Mouse (Mus musculus) 3T3-L1 (cell line): ENCODE results near the gene Glt8d2.

Source experiments
- DNase-seq: peaks from one replicate; pipeline ENCODE4 v3.0.0-alpha.2; 2015; ENCODE audit warnings: low read depth, low spot score

Gene Glt8d2

DNA sequence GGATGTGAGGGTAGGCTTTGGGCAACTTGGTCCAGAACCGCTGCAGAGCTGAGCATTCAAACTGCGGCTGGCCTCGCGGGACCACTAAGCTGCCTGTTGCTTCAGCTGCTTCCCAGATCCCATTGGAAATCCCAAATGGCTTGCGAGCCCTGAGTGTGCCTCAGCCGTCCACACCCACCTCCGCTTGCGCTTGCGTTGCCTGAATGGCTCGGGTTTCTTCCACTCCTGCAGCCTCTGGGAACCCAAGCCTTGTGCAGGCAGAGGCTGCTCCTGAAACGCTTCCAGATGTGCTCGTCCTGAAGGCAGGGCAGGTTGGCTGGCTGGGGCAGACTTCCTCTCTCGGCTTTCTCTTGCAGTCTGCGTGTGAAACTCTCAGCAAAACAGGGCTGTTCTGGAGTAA lies at the start of gene Glt8d2:
TSS of gene Glt8d2 (minus strand) at position 157 of the 400 bp plus-strand sequence.
- peak; percentile 97 for DNase-seq

DNA sequence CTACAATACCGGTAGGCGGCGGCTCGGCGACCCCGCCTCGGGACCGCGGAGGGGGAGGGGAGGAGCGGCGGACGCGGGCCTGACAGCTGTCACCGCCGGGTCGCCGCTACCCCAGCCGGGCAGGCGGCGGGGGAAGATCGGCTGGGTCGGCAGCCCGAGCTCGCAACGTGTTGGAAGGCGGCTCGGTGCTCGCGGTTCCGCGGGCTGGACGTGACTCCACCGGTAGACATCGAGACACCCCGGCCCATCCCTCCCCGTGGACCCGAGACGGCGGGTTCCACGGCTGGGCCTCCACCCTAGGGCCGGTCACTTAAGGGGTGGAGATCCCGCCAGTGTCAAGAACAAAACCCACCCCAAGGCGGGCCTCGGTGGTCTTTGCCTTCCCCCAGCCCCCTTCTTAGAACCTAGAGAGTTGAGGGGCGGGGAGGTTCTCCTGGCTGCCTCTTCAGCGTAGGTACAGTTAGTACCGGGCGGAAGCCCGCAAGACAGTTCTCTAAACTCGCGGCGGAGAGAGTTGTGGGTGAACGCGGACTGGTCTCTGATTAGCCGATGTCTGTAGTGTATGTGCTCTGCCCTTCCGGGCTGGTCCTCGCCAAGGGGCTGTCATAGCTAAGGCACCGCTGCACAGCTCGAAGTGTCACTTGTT lies 9.0 kb upstream of the Glt8d2 start:
- peak; percentile 45 for DNase-seq

DNA sequence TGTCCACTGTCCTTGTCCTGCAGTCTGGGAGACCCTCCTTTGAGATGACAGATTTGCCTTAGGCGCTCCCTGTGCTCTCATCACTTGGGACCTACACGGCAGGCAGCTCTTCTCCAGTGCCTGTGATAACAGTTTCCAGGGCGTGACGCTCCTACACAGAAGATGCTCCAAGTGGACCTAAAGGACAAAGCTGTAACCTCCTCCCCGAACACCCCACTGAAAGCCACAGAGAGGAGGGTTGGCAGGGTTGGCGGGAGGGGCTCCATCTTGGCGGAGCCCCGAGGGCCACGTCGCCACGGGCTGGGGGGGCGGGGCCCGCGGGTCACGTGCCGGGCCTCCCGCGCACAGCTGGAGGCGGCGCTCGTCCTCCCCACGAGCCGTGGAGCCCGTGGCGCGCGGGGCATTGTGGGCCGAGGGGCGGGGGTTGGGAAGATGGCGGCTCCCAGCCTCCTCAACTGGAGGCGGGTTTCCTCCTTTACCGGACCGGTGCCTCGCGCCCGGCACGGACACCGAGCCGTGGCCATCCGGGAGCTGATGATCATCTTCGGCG lies 8.3 kb upstream of the Glt8d2 start:
- peak; percentile 74 for DNase-seq

DNA sequence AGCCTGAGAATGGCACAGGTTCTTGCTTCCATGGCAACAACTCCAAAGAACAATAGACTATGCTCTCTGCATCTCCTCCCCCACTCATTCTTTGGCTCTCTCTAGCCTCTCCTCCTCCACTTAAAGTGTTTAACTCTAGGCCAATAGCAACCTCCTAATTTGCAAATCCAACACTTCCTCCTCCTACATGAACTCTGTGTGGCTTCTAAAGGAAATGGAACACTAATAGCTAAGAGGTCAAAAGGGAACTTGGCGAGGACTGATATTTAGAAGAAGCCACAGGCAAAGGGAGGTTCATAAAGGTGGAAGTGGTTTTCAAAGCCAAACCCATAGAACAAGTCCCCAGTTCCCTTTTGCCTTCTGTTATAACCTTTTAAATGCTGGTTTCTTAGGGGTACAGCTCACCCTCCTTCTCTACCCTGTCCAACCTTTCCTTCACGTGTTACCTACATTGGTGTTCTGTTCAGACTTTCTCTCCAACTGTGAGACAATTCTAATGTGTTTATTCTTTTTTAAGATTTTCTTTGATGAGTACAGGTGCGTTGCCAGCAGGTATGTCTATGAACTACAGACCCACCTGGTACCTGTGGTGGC lies 7.0 kb upstream of the Glt8d2 start:
- DNase-seq: no peak

DNA sequence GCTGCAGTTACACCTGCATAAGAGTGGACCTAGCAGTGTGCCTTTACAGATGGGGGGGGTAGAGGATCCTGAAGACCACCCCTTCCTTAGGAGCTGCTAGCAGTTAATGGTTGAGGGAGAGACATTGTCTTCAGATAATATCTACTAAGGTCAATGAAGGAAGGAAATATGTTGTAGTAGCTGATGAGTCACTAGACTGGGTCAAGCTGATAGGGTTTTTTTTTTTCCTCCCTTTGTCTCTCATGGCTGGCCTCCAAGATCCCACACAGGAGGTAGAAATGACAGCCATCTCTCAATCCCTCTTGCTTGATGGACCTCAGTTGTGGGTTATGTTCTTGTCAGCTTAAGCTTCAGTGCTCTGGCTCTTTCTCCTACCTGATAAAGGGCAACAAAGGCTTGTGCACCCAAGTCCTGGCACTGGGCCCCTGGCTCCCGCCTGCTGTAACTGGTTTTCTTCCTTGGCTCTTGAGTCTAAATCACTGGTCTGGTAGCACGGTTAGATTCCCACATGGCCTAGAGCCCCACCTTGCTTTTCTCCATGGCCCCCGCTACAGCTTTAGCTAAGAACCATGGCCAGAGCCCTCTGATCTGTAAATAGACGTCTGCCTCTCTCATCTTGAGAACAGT lies 6.1 kb upstream of the Glt8d2 start:
- peak; percentile 50 for DNase-seq

DNA sequence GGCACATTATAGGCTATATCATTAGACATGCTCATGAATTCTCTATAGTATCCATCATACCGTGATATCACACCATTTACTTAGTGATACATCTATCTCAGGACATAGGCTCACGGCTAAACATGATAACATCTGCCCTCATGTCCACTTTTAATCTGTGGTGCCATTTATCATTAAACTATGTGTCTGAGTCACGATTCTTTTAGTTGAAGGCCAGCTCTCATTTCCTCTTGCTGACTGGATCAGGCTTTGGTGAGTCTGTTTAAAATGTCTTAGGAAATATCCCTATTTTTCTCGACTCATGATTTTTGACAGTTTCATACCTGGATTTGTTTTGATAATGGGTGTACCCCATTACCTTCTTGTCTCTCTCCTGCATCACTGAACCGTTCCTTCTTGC lies 5.5 kb upstream of the Glt8d2 start, which contains the start of gene Hcfc2:
TSS of gene Hcfc2 (plus strand) at position 205 of the 400 bp plus-strand sequence.
- DNase-seq: peak; percentile 47

DNA sequence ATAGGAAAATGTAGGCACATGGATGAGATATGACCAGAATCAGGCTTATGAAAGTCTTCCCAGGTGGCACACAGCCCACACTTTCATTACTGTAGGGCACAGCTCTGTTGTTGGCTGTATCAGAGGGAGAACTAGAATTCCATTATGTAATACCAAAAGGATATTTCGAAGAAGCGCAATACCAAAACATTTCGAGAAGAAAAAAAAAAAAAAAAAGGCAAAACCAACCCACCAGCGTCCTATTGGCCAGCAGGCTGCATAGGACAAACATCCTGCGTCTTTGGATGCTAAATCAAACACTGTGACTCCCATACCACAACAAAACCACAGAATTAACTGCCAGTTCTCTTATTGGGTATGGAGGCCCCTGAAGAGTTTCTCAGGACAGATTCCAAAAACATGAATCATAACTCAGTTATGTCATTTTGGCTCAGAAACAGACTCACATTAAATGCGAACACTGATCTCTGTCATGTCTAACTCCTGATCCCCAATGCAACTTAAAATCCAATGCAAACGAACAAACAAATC lies 704 bp downstream of the Glt8d2 start:
- peak; percentile 98 for DNase-seq

DNA sequence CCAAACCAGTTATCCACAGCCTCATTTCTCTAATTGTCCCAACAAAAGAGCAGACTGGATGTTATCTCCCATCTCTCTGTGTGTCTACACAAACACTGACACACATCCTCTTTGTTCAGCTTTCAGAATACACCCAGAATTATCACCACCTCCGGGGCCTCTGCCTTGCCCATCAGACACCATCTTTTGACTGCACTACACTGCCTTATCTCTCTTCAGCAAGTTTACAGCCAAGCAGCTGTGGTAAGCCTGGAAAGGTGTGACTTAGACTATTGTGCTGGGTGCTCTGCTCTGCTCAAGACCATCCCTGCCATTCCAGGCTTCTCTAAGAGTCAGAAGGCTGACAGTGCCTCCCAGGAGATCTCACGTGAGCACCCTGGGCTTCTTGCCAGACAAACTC lies 5.0 kb downstream of the Glt8d2 start:
- DNase-seq: no peak

DNA sequence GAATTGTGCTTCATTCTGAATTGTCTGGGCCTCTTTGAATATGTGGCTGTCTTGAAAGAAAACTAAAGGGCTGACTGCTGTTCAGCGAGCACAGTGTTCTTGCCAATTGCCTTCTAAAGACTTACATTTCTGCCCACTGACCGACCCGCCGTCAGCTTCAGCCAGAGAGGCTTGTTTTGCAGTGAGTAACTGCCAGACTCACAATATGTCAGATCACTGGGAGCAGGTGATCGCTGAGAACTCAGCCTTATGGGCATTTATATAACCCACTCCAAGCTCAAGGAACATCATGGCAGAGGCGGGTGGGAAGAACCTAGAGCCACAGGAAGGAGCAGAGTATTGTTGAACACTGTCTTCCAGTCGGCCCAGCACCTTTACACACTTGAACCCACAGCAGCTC lies 8.8 kb downstream of the Glt8d2 start:
- no peak for DNase-seq

DNA sequence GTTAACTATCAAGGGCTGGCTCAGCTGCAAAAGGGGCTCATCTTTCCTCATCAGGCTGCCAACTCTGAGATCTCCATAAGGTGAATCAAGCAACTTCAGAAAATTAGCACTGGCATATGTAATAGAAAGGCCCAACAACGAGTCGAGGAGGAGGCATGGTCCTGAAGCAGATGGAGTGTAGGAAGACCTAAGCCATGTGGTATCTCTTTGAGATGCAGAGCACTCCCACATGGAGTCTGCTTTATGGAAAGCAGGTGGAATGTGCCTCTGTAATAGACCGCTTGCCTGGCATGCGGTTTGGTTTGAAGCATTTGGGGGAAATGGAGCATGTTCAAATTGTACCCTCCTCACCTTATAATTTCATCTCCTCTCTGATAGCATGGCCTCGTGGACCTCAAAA lies 9.7 kb downstream of the Glt8d2 start:
- no peak for DNase-seq

DNA sequence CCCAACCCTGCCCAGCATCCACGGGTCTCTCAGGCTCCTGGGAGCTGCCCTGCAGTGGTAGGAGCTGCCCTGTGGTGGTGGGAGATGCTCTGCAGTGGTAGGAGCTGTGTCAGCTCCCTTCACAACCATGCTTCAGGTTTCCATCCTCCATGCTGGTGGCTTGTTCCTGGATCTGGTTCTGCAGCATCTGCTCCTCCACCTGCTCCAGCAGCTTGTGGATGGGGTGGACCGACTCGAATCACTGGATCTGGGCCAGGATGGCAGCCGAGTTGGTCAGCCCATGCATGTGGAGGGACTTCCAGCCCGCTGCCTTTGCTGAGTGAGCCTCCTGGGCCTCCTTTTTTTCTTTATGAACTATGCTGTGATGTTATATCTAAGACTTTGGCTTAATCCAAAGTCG lies 13.5 kb downstream of the Glt8d2 start:
- DNase-seq: no peak

DNA sequence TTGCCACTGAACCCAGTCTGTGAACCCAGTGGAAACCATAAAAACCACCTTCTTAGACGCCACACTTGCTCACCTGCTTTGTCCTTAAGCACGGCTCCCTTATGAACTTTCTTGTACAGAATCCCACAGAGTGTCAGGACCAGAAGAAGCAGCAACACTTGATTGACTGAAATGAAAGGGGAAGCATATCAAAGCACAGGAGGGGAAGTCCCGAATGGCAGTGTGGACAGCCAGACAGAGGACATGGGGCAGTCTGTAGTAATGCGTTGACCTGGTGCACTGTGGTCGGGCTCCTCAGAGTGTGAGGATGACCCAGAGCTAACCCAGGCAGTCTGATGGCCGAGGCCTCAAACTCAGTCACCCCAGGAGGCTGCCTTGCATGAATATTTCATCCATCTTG lies 20.2 kb downstream of the Glt8d2 start:
- no peak for DNase-seq

DNA sequence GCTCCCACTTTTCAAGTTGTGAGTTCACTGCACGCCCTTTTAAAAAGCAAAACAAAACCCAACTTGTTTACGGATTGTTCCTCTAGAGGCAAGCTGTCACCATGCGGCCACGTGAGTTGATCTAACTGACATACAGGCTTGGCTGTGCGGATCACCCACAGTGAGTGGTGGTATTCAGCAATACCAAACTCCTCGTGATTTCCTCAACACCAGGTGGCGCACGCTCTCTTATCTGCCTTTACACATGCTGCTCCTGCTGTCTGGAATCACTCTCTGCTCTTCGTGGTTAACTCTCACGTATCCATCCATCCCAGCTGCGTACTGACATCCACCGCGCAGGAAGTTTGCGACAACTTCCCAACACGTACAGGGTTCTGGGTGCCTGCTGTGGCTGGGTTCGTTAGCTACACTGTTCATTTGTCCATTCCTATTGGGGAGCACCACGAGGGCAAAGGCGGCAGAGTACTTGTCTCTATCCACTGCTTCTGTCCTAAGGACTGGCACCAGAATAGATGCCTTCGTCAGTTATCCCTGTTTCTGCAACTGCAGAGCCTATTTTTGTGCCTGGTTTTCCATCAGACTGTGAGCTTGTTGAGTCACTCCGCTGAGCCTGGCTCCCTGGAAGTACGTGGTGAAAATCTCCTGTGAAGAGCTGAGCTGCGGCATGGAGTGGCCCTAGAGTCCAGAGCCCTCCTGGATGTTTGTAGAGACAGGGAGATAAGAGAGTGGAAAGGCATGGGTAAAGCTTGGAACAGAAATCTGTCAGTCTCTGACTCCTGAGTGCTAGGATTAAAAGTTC lies 23.8 kb downstream of the Glt8d2 start:
- peak; percentile 93 for DNase-seq

DNA sequence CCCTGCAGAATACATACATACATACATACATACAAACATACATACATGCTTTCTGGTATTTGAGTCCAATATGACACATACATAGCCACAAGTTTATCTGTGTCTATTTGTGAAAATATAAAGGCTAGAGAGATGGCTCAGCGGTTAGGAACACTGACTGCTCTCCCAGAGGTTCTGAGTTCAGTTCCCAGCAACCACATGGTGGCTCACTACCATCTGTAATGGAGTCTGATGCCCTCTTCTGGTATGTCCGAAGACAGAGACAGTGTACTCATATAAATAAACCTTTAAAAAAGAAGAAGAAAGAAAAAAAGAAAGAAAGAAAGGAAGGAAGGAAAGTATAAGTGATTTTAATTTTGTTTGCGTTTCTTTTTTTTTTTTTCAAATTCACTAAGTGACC lies 24.5 kb downstream of the Glt8d2 start:
- no peak for DNase-seq

DNA sequence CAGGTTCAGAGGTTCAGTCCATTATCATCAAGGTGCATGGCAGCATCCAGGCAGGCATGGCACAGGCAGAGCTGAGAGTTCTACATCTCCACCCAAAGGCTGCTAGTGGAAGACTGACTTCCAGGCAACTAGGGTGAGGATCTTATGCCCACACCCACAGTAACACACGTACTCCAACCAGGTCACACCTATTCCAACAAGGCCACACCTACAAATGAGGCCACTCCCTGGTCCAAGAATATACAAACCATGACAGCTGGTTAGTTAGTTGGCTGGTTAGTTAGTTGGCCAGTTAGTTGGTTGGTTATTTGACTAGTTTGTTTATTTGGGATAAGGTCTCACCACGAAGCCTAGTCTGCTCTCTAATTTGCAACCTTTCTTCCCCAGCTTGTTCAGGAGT lies 27.2 kb downstream of the Glt8d2 start:
- no peak for DNase-seq

DNA sequence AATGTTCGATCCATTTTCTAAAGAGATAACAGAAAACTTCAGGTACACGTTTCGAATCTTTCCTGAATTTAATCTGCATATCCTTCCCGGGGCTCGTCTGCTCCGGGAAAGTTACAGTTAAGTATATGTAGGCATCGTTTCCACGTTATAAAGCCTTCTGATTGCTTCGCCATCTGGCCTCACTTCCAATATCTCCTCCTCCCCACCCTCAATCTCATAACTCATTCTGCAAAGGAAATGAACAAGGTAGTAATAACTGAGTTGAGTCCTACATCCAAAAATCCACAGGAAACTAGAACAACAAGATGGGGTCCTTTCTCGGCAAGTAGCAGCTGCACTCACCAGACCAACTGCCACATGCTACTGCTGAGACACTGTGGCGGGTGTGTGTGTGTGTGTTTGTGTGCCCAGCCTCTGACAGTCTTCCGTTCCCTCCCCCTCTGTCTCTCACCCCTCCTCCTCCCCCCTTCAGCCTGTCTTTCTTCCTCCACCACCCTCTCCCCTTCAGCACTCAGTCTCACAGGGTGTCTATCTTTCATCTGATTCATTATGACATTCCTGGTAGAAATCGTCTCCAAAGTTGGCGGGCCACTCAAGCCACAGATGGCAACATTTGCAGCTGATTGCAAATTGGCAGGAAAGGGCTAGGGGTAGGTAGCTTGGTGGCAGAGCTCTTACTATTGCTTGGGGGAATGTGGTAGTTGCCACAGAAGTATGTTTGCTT lies 28.0 kb downstream of the Glt8d2 start:
- DNase-seq: no peak

DNA sequence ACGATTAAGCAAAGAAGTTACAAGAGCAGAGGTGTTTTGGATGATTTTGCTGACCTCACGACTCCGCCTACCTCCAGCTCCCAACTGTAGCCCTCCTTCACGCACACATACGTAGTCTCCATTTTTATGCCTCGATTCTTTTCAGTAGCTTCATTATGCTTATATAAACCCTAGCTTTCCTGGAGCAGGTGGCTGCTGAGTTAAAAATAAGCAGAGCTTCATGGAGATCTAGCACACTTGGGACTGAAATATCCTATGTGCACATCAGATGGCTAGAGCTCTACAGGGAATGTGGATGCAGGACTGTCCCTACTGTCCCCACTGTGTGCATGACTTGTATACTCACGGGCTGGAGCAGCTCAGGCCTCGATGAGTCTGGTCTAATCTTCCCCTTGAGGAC lies 28.6 kb downstream of the Glt8d2 start:
- DNase-seq: no peak

DNA sequence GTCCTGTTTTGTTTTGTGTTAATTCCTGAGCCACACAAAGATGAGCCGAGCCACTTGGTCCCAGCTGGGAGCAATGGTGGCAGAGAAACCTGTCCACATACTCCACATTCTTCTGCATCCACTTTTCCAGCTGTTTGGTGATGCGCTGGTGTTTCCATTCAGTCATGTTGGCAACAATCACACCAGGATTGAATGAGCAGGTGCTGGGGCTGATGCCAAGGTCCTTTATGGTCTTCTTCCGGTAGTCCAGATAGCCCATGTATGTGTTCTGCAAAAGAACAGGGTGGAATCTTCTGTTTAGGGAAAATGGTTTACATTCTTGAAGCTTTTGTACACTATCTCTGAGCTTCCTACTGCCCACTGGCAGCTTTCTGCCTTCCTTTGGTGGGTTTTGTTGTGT lies 35.9 kb downstream of the Glt8d2 start:
- no peak for DNase-seq

DNA sequence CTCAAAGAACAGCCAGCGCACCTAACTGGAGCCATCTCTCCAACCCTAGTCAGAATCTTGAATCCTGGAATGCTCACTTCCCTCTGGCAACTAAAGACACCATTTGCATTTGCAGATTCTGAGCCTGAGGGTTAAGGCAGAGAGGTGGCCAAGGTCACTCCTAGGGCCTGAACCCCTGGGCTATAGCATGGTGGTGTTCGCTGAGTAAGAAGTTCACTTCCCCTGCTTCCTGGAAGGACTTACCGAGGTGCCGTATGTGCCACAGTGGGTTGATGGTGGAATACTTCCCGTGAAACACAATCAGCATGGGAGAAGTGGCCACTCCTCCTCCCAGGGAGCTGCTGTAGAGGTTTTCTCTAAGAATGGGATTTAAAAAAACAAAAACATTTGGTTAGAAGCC lies 37.8 kb downstream of the Glt8d2 start:
- no peak for DNase-seq

DNA sequence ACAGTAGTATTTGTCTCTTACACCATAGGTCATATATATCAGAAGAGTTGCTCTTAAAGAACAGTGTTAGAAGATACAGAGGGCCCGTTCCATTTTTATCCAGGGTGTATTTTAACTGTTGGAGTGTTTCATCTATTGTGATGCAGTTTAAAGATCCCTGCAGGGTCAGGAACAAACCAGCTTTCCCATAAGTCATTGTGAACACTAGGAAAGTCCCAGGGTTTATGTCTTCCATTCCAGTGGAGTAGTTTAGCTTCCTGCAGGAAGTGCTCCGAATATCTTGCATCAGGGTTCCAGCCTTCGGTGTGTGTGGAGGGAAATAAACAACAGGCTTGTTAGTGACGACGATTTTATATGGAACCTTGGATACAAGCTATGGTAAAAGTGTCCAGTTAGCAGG lies 39.2 kb downstream of the Glt8d2 start:
- no peak for DNase-seq

DNA sequence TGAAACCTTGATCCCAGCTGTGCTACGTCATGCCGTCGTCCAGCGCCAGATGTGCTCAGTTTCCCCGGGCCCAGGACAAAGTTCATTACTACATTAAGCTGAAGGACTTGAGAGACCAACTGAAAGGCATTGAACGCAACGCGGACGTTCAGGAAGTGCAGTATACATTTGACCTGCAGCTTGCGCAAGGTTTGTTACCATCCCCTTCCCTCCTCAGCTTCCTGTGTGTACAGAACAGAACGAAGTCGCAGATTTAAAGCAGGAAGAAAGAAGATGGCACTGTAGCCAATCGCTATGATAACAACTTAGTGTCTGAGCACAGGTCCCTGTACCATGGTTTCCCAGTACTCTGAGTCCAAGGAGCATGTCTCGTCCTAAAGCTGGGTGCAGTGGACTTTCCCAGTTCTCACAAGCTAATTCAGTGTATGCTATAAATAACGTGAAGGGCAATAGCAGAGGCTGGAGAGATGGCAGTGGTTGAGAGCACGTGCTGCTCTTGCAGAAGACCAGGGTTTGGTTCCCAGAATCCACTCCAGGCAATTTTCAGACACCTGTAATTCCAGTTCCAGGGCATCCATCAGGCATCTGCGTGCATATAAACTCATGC lies 43.1 kb downstream of the Glt8d2 start:
- DNase-seq: no peak
